Mouse (Mus musculus) left cerebral cortex, adult 18-20 months (tissue): ENCODE results near the gene Tex101. TPM values are rescaled to one million over a fixed set of nuclear protein-coding genes. Genes with fewer than 3 reads are reported as not detected.
"Not testable (repeated sequence)": the region's sequence is repeated elsewhere in the genome, so short reads cannot be mapped to it uniquely, and the experiment has no call there.

Experiments used
- DNase-seq, 2 experiments: peaks; one replicate each; pipeline ENCODE4 v3.0.0; 2021 to 2022; ENCODE audit warnings: low spot score in 2 of 2, mixed read lengths in 1 of 2
- total RNA-seq, 2 experiments: library from RNA; stranded (reverse); gene quantifications; 2 replicates each; pipeline ENCODE4 v1.2.3; 2021

The Tex101 gene
- total RNA-seq, 2 experiments from 2014 or later = not detected

- DNase-seq = no peak
Measured at GRCm38 (mm10) chr7:24636264-24636663, 40.2 kb downstream of the Tex101 start, which contains the start of gene Lypd3. Lypd3 (plus strand) TSS chr7:24636550.

GRCm38 (mm10) chr7:24630116-24630880 is 46.2 kb downstream of the Tex101 start:
- DNase-seq = no peak

GRCm38 (mm10) chr7:24629672-24630071 is 46.8 kb downstream of the Tex101 start:
- no peak for DNase-seq

DNA sequence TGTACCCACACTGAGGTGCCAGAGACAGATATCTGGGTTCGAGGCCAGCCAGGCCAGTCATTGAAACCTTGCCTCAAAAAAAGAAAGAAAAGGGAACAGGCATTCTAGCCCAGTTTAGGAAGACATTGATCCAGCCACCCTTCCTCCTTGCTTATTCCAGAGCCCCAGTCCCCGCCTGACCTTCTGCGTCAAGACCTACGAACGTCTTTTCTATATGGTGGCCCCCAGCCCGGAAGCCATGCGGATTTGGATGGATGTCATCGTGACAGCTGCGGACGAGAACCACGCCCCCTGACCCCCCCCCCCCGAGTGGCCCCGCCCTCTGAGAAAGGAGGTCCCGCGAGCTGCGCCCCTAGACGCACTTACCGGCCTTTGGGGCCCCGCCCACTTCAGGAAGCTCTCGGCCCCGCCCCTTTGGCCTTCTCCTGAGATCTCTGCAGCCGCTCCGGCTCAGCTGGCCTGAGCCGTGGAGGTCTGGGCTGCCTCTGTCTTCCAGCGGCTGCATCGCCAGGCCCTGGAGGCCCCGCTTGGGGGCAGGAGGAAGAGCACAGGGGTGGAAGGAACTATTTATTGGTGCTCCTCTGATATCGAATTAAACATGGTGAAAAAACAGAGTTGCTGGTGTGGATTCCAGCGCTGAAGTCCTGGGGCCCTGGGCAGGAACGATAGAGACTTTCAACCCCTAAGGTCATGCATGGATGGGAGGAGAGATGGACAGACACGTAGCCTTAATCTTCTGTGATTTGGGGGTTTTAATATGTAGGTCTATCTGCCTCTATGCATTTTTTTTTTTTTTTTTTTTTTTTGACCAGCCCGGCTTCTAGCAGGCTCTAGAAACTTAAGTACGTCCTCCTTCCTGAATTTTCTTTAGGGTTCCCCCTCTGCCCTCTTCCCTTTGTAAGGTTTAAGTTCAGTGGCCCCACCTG is 47.5 kb downstream of the Tex101 start:
- peak in 1 of 2 experiments; percentile 24 for DNase-seq

DNA sequence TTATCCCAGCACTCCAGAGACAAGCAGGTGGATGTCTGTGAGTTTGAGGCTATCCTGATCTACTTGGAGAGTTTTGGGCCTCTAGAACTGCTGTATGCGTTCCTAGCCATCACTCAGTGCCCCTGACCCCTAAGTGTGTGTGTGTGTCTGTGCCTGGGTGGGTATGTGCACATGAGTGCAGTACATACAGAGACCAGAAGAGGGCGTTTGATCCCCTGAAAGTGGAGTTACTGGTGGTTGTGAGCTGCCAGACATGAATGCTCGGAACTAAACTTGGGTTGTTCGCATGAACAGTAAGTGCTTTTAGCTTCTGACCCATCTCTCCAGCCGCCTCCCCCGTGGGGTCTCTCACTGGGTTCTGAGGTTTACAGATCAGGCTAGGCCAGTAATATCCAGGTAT is 53.5 kb downstream of the Tex101 start:
- DNase-seq = no peak

- no peak for DNase-seq
Measured at GRCm38 (mm10) chr7:24621193-24621592, 55.3 kb downstream of the Tex101 start.

DNA sequence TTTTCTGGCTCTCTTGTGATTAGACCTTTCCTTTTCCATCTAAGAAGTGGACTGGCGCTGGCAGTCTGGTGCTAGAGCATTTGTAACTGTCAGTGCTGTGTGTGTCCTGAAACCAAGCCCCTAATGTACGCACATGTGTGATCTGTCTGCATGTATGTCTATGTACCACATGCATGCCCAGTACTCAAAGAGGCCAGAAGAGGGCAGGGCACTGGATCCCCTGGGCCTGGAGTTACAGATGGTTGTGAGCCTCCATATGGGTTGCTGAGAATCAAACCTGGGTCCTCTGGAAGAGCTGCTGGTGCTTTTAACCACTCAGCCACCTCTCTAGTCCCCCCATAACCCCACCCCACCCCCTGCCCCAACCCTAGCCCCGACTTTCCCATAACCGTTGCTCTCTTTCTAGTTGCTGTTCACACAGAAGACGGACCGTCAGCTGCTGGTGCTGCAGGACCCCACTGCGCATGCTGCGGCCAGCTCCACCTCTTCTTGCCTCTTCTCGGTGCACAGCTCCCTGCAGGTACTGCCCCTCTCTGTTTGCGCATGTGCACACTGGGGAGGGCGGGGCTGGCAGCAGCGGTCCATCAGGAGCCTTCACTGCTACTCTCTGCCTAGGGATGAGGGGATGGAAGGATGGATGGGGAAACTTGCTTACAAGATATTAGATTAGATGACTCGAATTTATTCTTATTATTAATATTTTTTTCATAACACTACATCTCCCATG is 56.6 kb downstream of the Tex101 start:
- no peak for DNase-seq

DNA sequence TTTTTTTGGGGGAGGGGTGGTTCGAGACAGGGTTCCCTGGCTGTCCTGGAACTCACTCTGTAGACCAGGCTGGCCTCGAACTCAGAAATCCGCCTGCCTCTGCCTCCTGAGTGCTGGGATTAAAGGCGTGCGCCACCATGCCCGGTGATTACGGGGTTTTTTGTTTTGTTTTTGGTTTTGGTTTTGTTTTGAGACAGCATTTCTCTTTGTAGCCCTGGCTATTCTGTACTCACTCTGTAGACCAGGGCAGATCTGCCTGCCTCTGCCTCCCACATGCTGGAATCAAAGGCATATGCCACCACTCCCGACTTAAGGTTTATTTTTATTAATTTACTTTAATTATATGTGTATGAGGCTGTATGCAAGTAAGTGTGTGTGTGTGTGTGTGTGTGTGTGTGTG is 58.1 kb downstream of the Tex101 start:
- DNase-seq = not testable (repeated sequence)

Other genes with a start within 250 kb of the Tex101 start
- under 1 TPM in 1 of 2 experiments, not detected in 1; 0.37 TPM for gene Irgc1, start 224.4 kb downstream of the Tex101 start, total RNA-seq
- 1 to 10 TPM in 1 of 2 experiments, under 1 TPM in 1; 0.59 to 1.5 TPM for gene Plaur, start 214.2 kb downstream of the Tex101 start, total RNA-seq
- 100 to 1,000 TPM; 207 to 219 TPM for gene Cadm4, start 194.7 kb downstream of the Tex101 start, total RNA-seq
- 10 to 100 TPM; 47.7 to 49.3 TPM for gene Zfp428, start 169.7 kb downstream of the Tex101 start, total RNA-seq
- gene AC161166.1, start 164.2 kb downstream of the Tex101 start, total RNA-seq = not detected
- 10 to 100 TPM; 71.2 to 78.6 TPM for gene Irgq, start 146.0 kb downstream of the Tex101 start, total RNA-seq
- gene Pinlyp, start 130.6 kb downstream of the Tex101 start, total RNA-seq = not detected
- gene Xrcc1, start 130.4 kb downstream of the Tex101 start, total RNA-seq = 10 to 100 TPM; 36.4 to 40.1 TPM
- gene Ethe1, start 89.1 kb downstream of the Tex101 start, total RNA-seq = 10 to 100 TPM; 15.4 to 18.2 TPM
- 1 to 10 TPM; 6.9 to 7.3 TPM for gene Zfp575, start 89.0 kb downstream of the Tex101 start, total RNA-seq
- under 1 TPM in 1 of 2 experiments, not detected in 1; 0.21 TPM for gene Phldb3, start 65.9 kb downstream of the Tex101 start, total RNA-seq
- gene Lypd3, start 40.1 kb downstream of the Tex101 start, total RNA-seq = under 1 TPM in 1 of 2 experiments, not detected in 1; 0.21 TPM
- gene BC049730, start 32.6 kb upstream of the Tex101 start, total RNA-seq = not detected
- not detected for gene Gm4763, start 50.2 kb upstream of the Tex101 start, total RNA-seq
- not detected for gene Cd177, start 83.6 kb upstream of the Tex101 start, total RNA-seq
- not detected for gene Ceacam10, start 100.5 kb upstream of the Tex101 start, total RNA-seq
- gene Gm9844, start 185.5 kb upstream of the Tex101 start, total RNA-seq = 1 to 10 TPM in 1 of 2 experiments, not detected in 1; 1.5 TPM
- not detected for gene Lypd4, start 193.3 kb upstream of the Tex101 start, total RNA-seq
- not detected for gene Dmrtc2, start 193.4 kb upstream of the Tex101 start, total RNA-seq
- 100 to 1,000 TPM; 511 to 584 TPM for gene Rps19, start 207.7 kb upstream of the Tex101 start, total RNA-seq
- under 1 TPM; 0.30 to 0.77 TPM for gene Cd79a, start 220.7 kb upstream of the Tex101 start, total RNA-seq
- 10 to 100 TPM; 57.1 to 74.1 TPM for gene Arhgef1, start 226.2 kb upstream of the Tex101 start, total RNA-seq